In the genomic region with DNA sequence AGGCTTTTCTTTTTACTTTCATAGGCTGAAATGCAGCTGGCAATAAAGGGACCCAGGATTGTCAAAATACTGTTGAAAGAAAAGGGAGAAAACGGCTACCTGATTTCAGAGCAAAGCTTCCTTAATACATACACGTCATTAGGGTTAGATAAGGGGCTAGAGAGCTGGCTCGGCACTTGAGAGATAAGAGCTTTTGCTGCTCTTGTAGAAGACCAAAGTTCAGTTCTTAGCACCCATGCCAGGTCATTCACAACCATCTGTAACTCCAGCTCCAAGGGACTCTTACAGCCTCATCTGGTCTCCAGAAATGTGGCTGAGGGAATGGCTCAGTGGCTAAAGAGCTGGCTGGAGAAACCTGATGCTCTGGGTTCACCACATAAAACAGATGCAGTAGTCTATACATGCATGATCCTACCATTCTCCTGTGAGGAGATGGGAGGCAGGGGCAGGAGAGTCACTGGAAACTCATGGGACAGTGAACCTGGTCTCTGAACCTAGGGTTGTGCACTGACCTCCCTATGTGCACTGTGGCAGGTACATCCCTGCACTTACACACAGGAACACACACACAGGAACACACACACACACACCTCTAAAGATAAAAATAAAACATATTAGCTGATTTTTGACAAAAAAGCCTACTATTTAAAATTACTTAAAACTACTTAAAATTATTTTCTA, we compare ENCODE assay signal across 28 mouse cellular contexts. TPM values are rescaled to one million over a fixed set of nuclear protein-coding genes. Genes with fewer than 3 reads are reported as not detected.
A peak's percentile ranks its signal among the peaks of the same experiment; 100 is the strongest.
DNase-seq lines count a peak whose midpoint lies in the region; ATAC-seq lines count a peak whose summit lies in the region.
"Had no signal": no experiment of that assay in that cellular context is flagged by ENCODE, and none has a peak within 500 bp of the region (broad histone marks: within the 10 kb centered on the region; RNA-seq: fewer than 3 reads in every experiment).

No protein-coding gene starts in this region.

- no peaks in the 10 kb centered on the region for H3K27me3 ChIP-seq in intestine, embryonic 14.5 days (replicated peaks; ENCODE audit: control insufficient read depth, insufficient read depth, low read length)
- no peaks in the 10 kb centered on the region for H3K27me3 ChIP-seq in intestine, embryonic 15.5 days (replicated peaks)
- H3K27me3 ChIP-seq in stomach, embryonic 16.5 days (ENCODE audit: control insufficient read depth, insufficient read depth, low read length): no peaks in the 10 kb centered on the region
- H3K27me3 ChIP-seq: embryonic facial prominence, embryonic 13.5 days; forebrain, embryonic 12.5 days; hindbrain, embryonic 12.5 days; hindbrain, embryonic 15.5 days had no signal

- no peaks in the 10 kb centered on the region for H3K4me1 ChIP-seq in intestine, embryonic 14.5 days (replicated peaks; ENCODE audit: control insufficient read depth, insufficient read depth, low read length)
- H3K4me1 ChIP-seq in intestine, embryonic 15.5 days (replicated peaks): no peaks in the 10 kb centered on the region
- H3K4me1 ChIP-seq in stomach, embryonic 16.5 days (ENCODE audit: control insufficient read depth, insufficient read depth, low read length): no peaks in the 10 kb centered on the region
- H3K4me1 ChIP-seq: embryonic facial prominence, embryonic 10.5 days; embryonic facial prominence, embryonic 13.5 days; forebrain, embryonic 12.5 days; heart, embryonic 10.5 days; hindbrain, embryonic 12.5 days; hindbrain, embryonic 15.5 days had no signal

- H3K9ac ChIP-seq in intestine, embryonic 14.5 days (ENCODE audit: low read length): no peak overlapping the region
- H3K9ac ChIP-seq in intestine, embryonic 15.5 days: no peak overlapping the region
- no peak overlapping the region for H3K9ac ChIP-seq in stomach, embryonic 16.5 days (ENCODE audit: low read length)
- H3K9ac ChIP-seq: embryonic facial prominence, embryonic 13.5 days; forebrain, embryonic 12.5 days; hindbrain, embryonic 12.5 days; hindbrain, embryonic 15.5 days had no signal

- no peak overlapping the region for H3K4me2 ChIP-seq in intestine, embryonic 14.5 days (ENCODE audit: low read length)
- H3K4me2 ChIP-seq in intestine, embryonic 15.5 days (replicated peaks): no peak overlapping the region
- no peak overlapping the region for H3K4me2 ChIP-seq in stomach, embryonic 16.5 days (ENCODE audit: low read depth, low read length)
- H3K4me2 ChIP-seq: embryonic facial prominence, embryonic 13.5 days; forebrain, embryonic 12.5 days; hindbrain, embryonic 12.5 days; hindbrain, embryonic 15.5 days had no signal

- no peaks in the 10 kb centered on the region for H3K79me2 ChIP-seq in macrophage (ENCODE audit: inconsistent target)

- peak; percentile 78; the same call in 1 of the 2 replicates for ATAC-seq in intestine, embryonic 14.5 days (replicated peaks; ENCODE audit: low FRiP score, low TSS enrichment, low read depth)
- peak; percentile 97 for ATAC-seq in intestine, embryonic 15.5 days
- ATAC-seq in stomach, embryonic 16.5 days (ENCODE audit: insufficient read depth, low FRiP score): peak; percentile 62; the same call in 1 of the 2 replicates
- ATAC-seq: CD4-positive, CD25-positive, alpha-beta regulatory T cell, adult 4 months; forebrain, embryonic 16.5 days had no signal

- WGBS in intestine, embryonic 14.5 days: 43% methylated on average over 3 of the region's 3 CpGs
- 45% methylated on average over 3 of the region's 3 CpGs for WGBS in intestine, embryonic 15.5 days
- 96% methylated on average over 3 of the region's 3 CpGs for WGBS in macrophage (ENCODE audit: missing documents)
- WGBS in stomach, embryonic 16.5 days: 38% methylated on average over 3 of the region's 3 CpGs

- intact Hi-C loops in gastrocnemius, postnatal 14 days (cut with DNase I; ENCODE audit: low total_unique reads): no loop called here

- H3K9me3 ChIP-seq in intestine, embryonic 14.5 days (ENCODE audit: control insufficient read depth, low read length): no peaks in the 10 kb centered on the region
- H3K9me3 ChIP-seq in intestine, embryonic 15.5 days: no peaks in the 10 kb centered on the region
- no peaks in the 10 kb centered on the region for H3K9me3 ChIP-seq in stomach, embryonic 16.5 days (replicated peaks; ENCODE audit: control insufficient read depth, low read length)
- H3K9me3 ChIP-seq: embryonic facial prominence, embryonic 10.5 days; embryonic facial prominence, embryonic 13.5 days; forebrain, embryonic 12.5 days; heart, embryonic 10.5 days; hindbrain, embryonic 12.5 days; hindbrain, embryonic 15.5 days had no signal

- H3K4me3 ChIP-seq in intestine, embryonic 14.5 days (ENCODE audit: low read depth, low read length): no peak overlapping the region
- no peak overlapping the region for H3K4me3 ChIP-seq in intestine, embryonic 15.5 days (replicated peaks)
- H3K4me3 ChIP-seq in macrophage (ENCODE audit: inconsistent target): no peak overlapping the region
- H3K4me3 ChIP-seq in stomach, embryonic 16.5 days (replicated peaks; ENCODE audit: low read length): no peak overlapping the region
- H3K4me3 ChIP-seq: embryonic facial prominence, embryonic 10.5 days; embryonic facial prominence, embryonic 13.5 days; erythroblast, embryonic 14.5 days; forebrain, embryonic 12.5 days; gastrocnemius, adult 2 months; heart, adult 2 months; heart, embryonic 10.5 days; hindbrain, embryonic 12.5 days; hindbrain, embryonic 15.5 days had no signal

- H3K27ac ChIP-seq in intestine, embryonic 14.5 days (ENCODE audit: low read depth): no peak overlapping the region
- no peak overlapping the region for H3K27ac ChIP-seq in intestine, embryonic 15.5 days
- H3K27ac ChIP-seq in macrophage: peak overlapping the region; percentile 5; the same call in 1 of the 2 replicates
- no peak overlapping the region; the same call in 1 of the 2 replicates for H3K27ac ChIP-seq in stomach, embryonic 16.5 days (ENCODE audit: low read length)
- H3K27ac ChIP-seq: embryonic facial prominence, embryonic 10.5 days; embryonic facial prominence, embryonic 13.5 days; forebrain, embryonic 12.5 days; gastrocnemius, adult 2 months; heart, adult 2 months; heart, embryonic 10.5 days; hindbrain, embryonic 12.5 days; hindbrain, embryonic 15.5 days had no signal

- DNase-seq in intestine, embryonic 14.5 days (ENCODE audit: low spot score): no peak
- no peak for DNase-seq in kidney, postnatal 4 days
- DNase-seq in frontal cortex, postnatal 14 days (ENCODE audit: low spot score in 2 of 2): no peak
- no peak for DNase-seq in adrenal gland, adult 18-20 months (ENCODE audit: low spot score in 2 of 2)
- no peak for DNase-seq in gastrocnemius, postnatal 14 days
- DNase-seq: adrenal gland, adult 8-10 months; adrenal gland, postnatal 25 days; cerebellum, adult 11-12 months; cerebellum, adult 8-10 months; cerebellum, postnatal 10 days; cerebellum, postnatal 36 days; embryo, embryonic 11 days; gastrocnemius, adult 2 months; gastrocnemius, postnatal 25 days; heart, adult 2 months had no signal

- H3K36me3 ChIP-seq in intestine, embryonic 14.5 days (ENCODE audit: control insufficient read depth, insufficient read depth, low read length): no peaks in the 10 kb centered on the region
- H3K36me3 ChIP-seq in intestine, embryonic 15.5 days: no peaks in the 10 kb centered on the region
- H3K36me3 ChIP-seq in macrophage (ENCODE audit: inconsistent target): no peaks in the 10 kb centered on the region
- H3K36me3 ChIP-seq in stomach, embryonic 16.5 days (ENCODE audit: control insufficient read depth, insufficient read depth, low read length): no peaks in the 10 kb centered on the region
- H3K36me3 ChIP-seq: embryonic facial prominence, embryonic 10.5 days; embryonic facial prominence, embryonic 13.5 days; forebrain, embryonic 12.5 days; heart, embryonic 10.5 days; hindbrain, embryonic 12.5 days; hindbrain, embryonic 15.5 days had no signal

RNA-seq across cellular contexts. Expression of gene Pid1, which starts 16.0 kb away (rescaled TPM):
- 15.0 and 17.1 TPM in 2 replicates for polyA plus RNA-seq in intestine, embryonic 14.5 days (2014; fragmentation: Nextera tagmentation; extraction: Ambion mirVana)
- polyA plus RNA-seq in intestine, embryonic 15.5 days (2015; fragmentation: Nextera tagmentation; extraction: Ambion mirVana): 21.3 and 22.0 TPM in 2 replicates
- 100 to 1,000 TPM; 298 to 910 (median 469) TPM for total RNA-seq in macrophage (2018; cell fraction: chromatin; rRNA removed)
- 100 to 1,000 TPM in 15 of 26 experiments, 10 to 100 TPM in 11; 81.2 to 152 (median 112) TPM for total RNA-seq in macrophage (2018; cell fraction: cytosol; rRNA removed)
- total RNA-seq in macrophage (2018; cell fraction: nucleus; rRNA removed): 1,000 to 10,000 TPM in 1 of 26 experiments, 100 to 1,000 TPM in 25; 194 to 1,029 (median 383) TPM
- polyA plus RNA-seq in macrophage (2018): 107 to 216 TPM (median 113 TPM) in 3 replicates
- 21.9 and 23.3 TPM in 2 replicates for polyA plus RNA-seq in stomach, embryonic 16.5 days (2015; fragmentation: Nextera tagmentation; extraction: Ambion mirVana)
- 10 to 100 TPM; 21.3 to 23.8 TPM for total RNA-seq in adrenal gland, adult 18-20 months (2021)
- 10 to 100 TPM; 17.6 TPM for total RNA-seq in gastrocnemius, postnatal 14 days (2021)
- total RNA-seq: MEL had no signal
